Mouse (Mus musculus) stomach, embryonic 16.5 days (tissue): Measurements from ENCODE around the gene Wdr73. TPM values are rescaled to one million over a fixed set of nuclear protein-coding genes. Genes with fewer than 3 reads are reported as not detected.
A peak's percentile ranks its signal among the peaks of the same experiment; 100 is the strongest.

ENCODE experiments used
- ATAC-seq: fragments of 200-750 bp; cut with Nextera tagmentation; 2 replicates; pipeline ENCODE4 v1.8.0; 2017; ENCODE audit warnings: moderate number of reproducible peaks, moderate TSS enrichment; ENCODE audit not compliant: insufficient read depth, low FRiP score
- H3K27ac ChIP-seq: fragments of 300-500 bp; sonication (generic); 2 replicates; pipeline ENCODE4 v1.5.1; 2014; ENCODE audit warnings: low read length
- H3K27me3 ChIP-seq: fragments of 300-500 bp; sonication (generic); 2 replicates; pipeline ENCODE4 v1.6.1; 2014; ENCODE audit warnings: low read length, control low read depth, mixed read lengths; ENCODE audit not compliant: control insufficient read depth, insufficient read depth
- H3K36me3 ChIP-seq: fragments of 300-500 bp; sonication (generic); 2 replicates; pipeline ENCODE4 v1.6.1; 2014; ENCODE audit warnings: low read length; ENCODE audit not compliant: control insufficient read depth, insufficient read depth
- H3K4me1 ChIP-seq: fragments of 300-500 bp; sonication (generic); 2 replicates; pipeline ENCODE4 v1.6.1; 2014; ENCODE audit warnings: low read length, control low read depth, mixed read lengths; ENCODE audit not compliant: control insufficient read depth, insufficient read depth
- H3K4me2 ChIP-seq: fragments of 300-500 bp; sonication (generic); 2 replicates; pipeline ENCODE4 v1.6.1; 2014; ENCODE audit warnings: low read depth, low read length, mixed read lengths
- H3K4me3 ChIP-seq: fragments of 300-500 bp; sonication (generic); replicated peaks from 2 replicates; pipeline ENCODE4 v1.5.1; 2014; ENCODE audit warnings: mild to moderate bottlenecking, low read length
- H3K9ac ChIP-seq: fragments of 300-500 bp; sonication (generic); 2 replicates; pipeline ENCODE4 v1.6.1; 2014; ENCODE audit warnings: low read length
- H3K9me3 ChIP-seq: fragments of 300-500 bp; sonication (generic); replicated peaks from 2 replicates; pipeline ENCODE4 v1.6.1; 2016; ENCODE audit warnings: low read length, control low read depth; ENCODE audit not compliant: control insufficient read depth
- WGBS: fragments of 180-500 bp; shearing (Covaris S2); extraction: QIAGEN DNeasy Blood & Tissue Kit; methylation state at CpG from one replicate; pipeline ENCODE4 v1.1.7; 2014; 5-methylcytosine and 5-hydroxymethylcytosine counted together
- polyA plus RNA-seq: library from polyadenylated mRNA; unstranded; fragments of >200 nt; fragmentation: Nextera tagmentation; extraction: Ambion mirVana; gene quantifications from 2 replicates; pipeline ENCODE4 v1.2.1, GENCODE M21; 2015

Wdr73 gene
- polyA plus RNA-seq, 1 experiment from 2014 or later: 25.2 TPM

GRCm38 (mm10) chr7:80853218-80853617 lies 47.9 kb downstream of the Wdr73 start:
- no peak overlapping the region for H3K27ac ChIP-seq
- no peak overlapping the region for H3K4me2 ChIP-seq
- no peak overlapping the region for H3K4me3 ChIP-seq
- no peak for ATAC-seq
- no peak overlapping the region for H3K9ac ChIP-seq
- H3K36me3 ChIP-seq: no peaks in the 10 kb centered on the region
- H3K27me3 ChIP-seq: no peaks in the 10 kb centered on the region
- 83% methylated on average over 3 of the region's 3 CpGs for WGBS
- H3K4me1 ChIP-seq: no peaks in the 10 kb centered on the region
- H3K9me3 ChIP-seq: no peaks in the 10 kb centered on the region

DNA sequence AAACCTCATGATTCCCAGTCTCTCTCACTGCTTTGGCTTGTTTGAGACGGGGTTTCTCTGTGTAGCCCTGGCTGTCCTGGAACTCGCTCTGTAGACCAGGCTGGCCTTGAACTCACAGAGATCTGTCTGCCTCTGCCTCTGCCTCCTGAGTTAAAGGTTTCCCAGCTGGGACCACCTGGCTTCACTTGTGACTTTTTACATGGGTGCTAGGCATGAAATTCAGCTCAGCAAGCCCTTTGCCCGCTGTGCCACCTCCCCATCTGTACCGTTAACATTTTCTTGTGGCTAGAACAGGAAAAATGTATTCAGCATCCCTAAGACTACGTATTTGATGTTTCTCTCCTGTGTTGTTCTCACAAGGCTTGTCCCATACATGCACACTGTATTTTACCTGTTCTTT lies 50.5 kb downstream of the Wdr73 start:
- ATAC-seq: no peak
- H3K9me3 ChIP-seq: no peaks in the 10 kb centered on the region
- no peaks in the 10 kb centered on the region for H3K36me3 ChIP-seq
- H3K4me2 ChIP-seq: no peak overlapping the region
- 81% methylated on average over 5 of the region's 5 CpGs for WGBS
- H3K4me1 ChIP-seq: no peaks in the 10 kb centered on the region
- H3K4me3 ChIP-seq: no peak overlapping the region
- H3K27me3 ChIP-seq: no peaks in the 10 kb centered on the region
- H3K27ac ChIP-seq: no peak overlapping the region
- no peak overlapping the region for H3K9ac ChIP-seq

- ATAC-seq: peak; percentile 77; the same call in 1 of the 2 replicates
- Histone ChIP-seq H3K9me3 (no peaks in the 10 kb centered on the region), H3K4me3 (no peak overlapping the region), H3K4me1 (no peaks in the 10 kb centered on the region), H3K27me3 (no peaks in the 10 kb centered on the region), H3K27ac (no peak overlapping the region), H3K36me3 (no peaks in the 10 kb centered on the region), H3K9ac (no peak overlapping the region), H3K4me2 (no peak overlapping the region)
- WGBS: 29% methylated on average over 4 of the region's 4 CpGs
Observed at GRCm38 (mm10) chr7:80849710-80850109, 51.4 kb downstream of the Wdr73 start.

- Histone ChIP-seq H3K9ac (no peak overlapping the region), H3K4me1 (no peaks in the 10 kb centered on the region), H3K9me3 (no peaks in the 10 kb centered on the region), H3K27ac (no peak overlapping the region), H3K4me3 (no peak overlapping the region), H3K27me3 (no peaks in the 10 kb centered on the region), H3K36me3 (no peaks in the 10 kb centered on the region), H3K4me2 (no peak overlapping the region)
- 76% methylated on average over 2 of the region's 2 CpGs for WGBS
- no peak for ATAC-seq
Observed at GRCm38 (mm10) chr7:80849267-80849666, 51.8 kb downstream of the Wdr73 start.

DNA sequence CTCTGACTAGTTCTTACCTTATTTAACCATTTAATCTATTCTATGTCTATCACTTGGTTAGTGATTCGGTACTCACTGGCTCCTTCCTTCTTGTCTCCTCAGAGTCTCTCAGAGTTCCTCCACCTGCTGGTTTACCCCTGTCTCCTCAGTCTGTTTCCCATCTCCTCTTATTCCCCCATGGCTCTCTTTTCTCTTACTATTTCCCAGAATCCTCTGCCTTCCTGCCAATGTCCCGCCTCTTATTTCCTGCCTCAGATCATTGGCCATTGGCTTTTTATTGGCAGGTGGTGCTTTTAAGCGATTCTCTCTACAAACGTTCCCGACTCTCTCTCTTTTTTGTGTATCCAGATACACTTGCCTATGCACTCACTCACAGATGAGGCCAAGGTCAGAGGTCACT lies 54.4 kb downstream of the Wdr73 start:
- no peak overlapping the region for H3K9ac ChIP-seq
- H3K4me2 ChIP-seq: no peak overlapping the region

GRCm38 (mm10) chr7:80846280-80846678 lies 54.8 kb downstream of the Wdr73 start:
- Histone ChIP-seq H3K9ac (0 out of 2 replicates have a peak overlapping the region, but pooled peaks have one; percentile 13), H3K4me1 (no peaks in the 10 kb centered on the region), H3K4me2 (no peak overlapping the region), H3K27ac (no peak overlapping the region), H3K36me3 (no peaks in the 10 kb centered on the region), H3K4me3 (no peak overlapping the region), H3K27me3 (no peaks in the 10 kb centered on the region), H3K9me3 (no peaks in the 10 kb centered on the region)
- ATAC-seq: no peak
- 79% methylated on average over 10 of the region's 10 CpGs for WGBS

More for the DNA sequence above, 54.4 kb downstream of the Wdr73 start:
- no peaks in the 10 kb centered on the region for H3K9me3 ChIP-seq
- H3K4me1 ChIP-seq: no peaks in the 10 kb centered on the region
- H3K27me3 ChIP-seq: no peaks in the 10 kb centered on the region
- 84% methylated on average over 5 of the region's 5 CpGs for WGBS
- no peak for ATAC-seq
- no peak overlapping the region for H3K27ac ChIP-seq
- no peak overlapping the region for H3K4me3 ChIP-seq
- H3K36me3 ChIP-seq: no peaks in the 10 kb centered on the region

DNA sequence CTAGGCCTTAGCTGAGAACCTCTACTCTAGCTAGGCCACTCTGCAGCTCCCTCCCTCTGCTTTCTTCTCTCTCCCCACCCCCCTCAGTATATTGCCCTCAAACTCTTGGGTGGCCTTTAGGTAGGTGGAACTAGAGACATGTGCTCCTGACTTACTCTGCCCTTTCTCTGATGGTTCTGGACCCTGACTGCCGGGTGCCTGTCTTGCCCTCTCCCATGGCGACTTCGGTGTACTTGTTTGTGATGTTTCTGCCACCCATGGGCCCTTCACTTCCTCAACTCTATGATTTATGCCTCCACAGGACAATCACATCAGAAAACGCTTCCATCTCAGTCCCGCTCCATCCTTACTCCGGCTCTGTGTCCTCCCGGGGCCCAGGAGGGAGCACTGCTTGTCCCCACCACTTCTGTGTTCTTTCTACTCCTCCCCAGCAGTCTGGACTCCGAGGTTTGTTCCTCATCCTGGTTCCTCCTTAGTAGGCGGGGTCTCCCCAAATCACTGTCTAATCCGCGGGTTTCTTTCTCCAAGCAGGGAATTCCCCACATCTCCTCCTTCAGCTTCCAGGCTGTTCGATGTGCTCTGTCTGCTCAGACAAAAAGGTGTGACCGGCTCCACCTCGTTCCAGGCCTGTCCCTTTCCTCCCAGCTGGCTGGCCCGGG lies 55.3 kb downstream of the Wdr73 start:
- H3K4me3 ChIP-seq: no peak overlapping the region
- H3K9ac ChIP-seq: 0 out of 2 replicates have a peak overlapping the region, but pooled peaks have one; percentile 13
- H3K36me3 ChIP-seq: no peaks in the 10 kb centered on the region
- no peaks in the 10 kb centered on the region for H3K27me3 ChIP-seq
- no peak overlapping the region for H3K4me2 ChIP-seq
- ATAC-seq: no peak
- no peaks in the 10 kb centered on the region for H3K9me3 ChIP-seq
- H3K4me1 ChIP-seq: no peaks in the 10 kb centered on the region
- no peak overlapping the region for H3K27ac ChIP-seq
- WGBS: 59% methylated on average over 15 of the region's 15 CpGs

GRCm38 (mm10) chr7:80844691-80845090 lies 56.4 kb downstream of the Wdr73 start:
- Histone ChIP-seq H3K27ac (no peak overlapping the region), H3K9me3 (no peaks in the 10 kb centered on the region), H3K27me3 (no peaks in the 10 kb centered on the region), H3K4me2 (no peak overlapping the region), H3K4me3 (no peak overlapping the region), H3K36me3 (no peaks in the 10 kb centered on the region), H3K9ac (no peak overlapping the region), H3K4me1 (no peaks in the 10 kb centered on the region)
- 93% methylated on average over 12 of the region's 12 CpGs for WGBS
- no peak for ATAC-seq

GRCm38 (mm10) chr7:80843910-80844640 lies 57.0 kb downstream of the Wdr73 start:
- Histone ChIP-seq H3K9me3 (no peaks in the 10 kb centered on the region), H3K27me3 (no peaks in the 10 kb centered on the region), H3K4me1 (no peaks in the 10 kb centered on the region), H3K4me2 (no peak overlapping the region), H3K27ac (no peak overlapping the region), H3K4me3 (no peak overlapping the region), H3K36me3 (no peaks in the 10 kb centered on the region), H3K9ac (no peak overlapping the region)
- no peak for ATAC-seq
- 93% methylated on average over 8 of the region's 8 CpGs for WGBS
